In the genomic region with DNA sequence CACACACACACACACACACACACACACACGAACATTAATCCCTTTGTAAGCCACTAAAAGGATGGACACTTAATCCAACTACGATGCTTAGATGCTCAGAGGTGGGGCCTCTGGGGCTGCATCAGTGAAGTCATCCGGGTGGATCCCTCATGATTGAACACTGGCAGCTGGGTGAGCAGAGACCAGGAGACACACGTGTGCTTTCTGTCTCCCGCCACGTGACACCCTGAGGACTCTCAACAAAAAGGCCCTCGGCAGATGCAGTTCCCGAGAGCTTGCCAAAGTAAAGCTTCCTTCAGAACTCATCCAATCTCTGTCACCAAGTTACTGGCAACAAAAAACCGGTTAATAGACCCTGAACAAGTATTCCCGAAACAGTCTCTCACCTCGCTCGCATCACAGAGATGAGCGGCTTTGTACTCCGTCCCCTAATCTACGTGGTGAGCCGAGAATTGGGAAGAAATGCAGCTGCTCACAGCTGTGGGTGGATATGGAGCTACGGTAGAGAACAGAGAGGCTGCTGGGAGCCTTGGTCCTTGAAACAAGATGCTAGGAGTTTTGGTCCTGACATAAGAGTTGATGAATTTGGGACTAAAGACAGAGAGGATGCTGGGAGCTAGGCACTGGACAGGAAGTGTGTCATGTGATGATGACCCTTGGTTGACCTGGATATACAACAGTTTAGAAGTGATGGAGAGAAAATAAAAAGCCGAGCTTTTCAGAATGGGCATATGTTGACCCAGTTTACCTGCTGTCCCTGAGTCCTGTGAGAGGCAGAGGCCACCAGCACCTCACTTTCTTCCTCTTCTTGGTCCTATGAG, we compare ENCODE assay signal across 9 mouse cellular contexts. TPM values are rescaled to one million over a fixed set of nuclear protein-coding genes. Genes with fewer than 3 reads are reported as not detected.
DNase-seq lines count a peak whose midpoint lies in the region; ATAC-seq and TF ChIP-seq lines count a peak whose summit lies in the region.
"Had no signal": no experiment of that assay in that cellular context is flagged by ENCODE, and none has a peak within 500 bp of the region (broad histone marks: within the 10 kb centered on the region; RNA-seq: fewer than 3 reads in every experiment).

No protein-coding gene starts in this region.

- H3K79me2 ChIP-seq in myocyte (ENCODE audit: control insufficient read depth, insufficient read depth), result no peaks in the 10 kb centered on the region

- H3ac ChIP-seq in myocyte (ENCODE audit: control insufficient read depth, insufficient read length), result no peak overlapping the region

- no peak overlapping the region for H3K27ac ChIP-seq in liver, embryonic 11.5 days (ENCODE audit: low read depth, low read length)

- peak overlapping the region; percentile 37 for H3K4me3 ChIP-seq in myocyte
- H3K4me3 ChIP-seq in liver, embryonic 11.5 days (ENCODE audit: low read depth, low read length), result no peak overlapping the region

- no peak overlapping the region for H3K9ac ChIP-seq in liver, embryonic 11.5 days (ENCODE audit: low read depth, low read length)

- H3K9me3 ChIP-seq in liver, embryonic 11.5 days (ENCODE audit: control insufficient read depth, low read length), result no peaks in the 10 kb centered on the region

- peaks cover 10% of the 10 kb centered on the region for H3K4me1 ChIP-seq in liver, embryonic 11.5 days (replicated peaks; ENCODE audit: control insufficient read depth, insufficient read depth, low read length)

- no peaks in the 10 kb centered on the region for H3K27me3 ChIP-seq in myocyte (ENCODE audit: control insufficient read depth, insufficient read depth, insufficient read length)
- H3K27me3 ChIP-seq in liver, embryonic 11.5 days (replicated peaks; ENCODE audit: control insufficient read depth, insufficient read depth, low read length), result peaks cover 60% of the 10 kb centered on the region

- no peak for TF ChIP-seq POLR2A in myocyte (IDR thresholded peaks at IDR 0.05; ENCODE audit: insufficient read length, low read depth)

- H3K4me2 ChIP-seq in myocyte (ENCODE audit: low read depth), result peak overlapping the region; percentile 99
- H3K4me2 ChIP-seq in liver, embryonic 11.5 days, result no peak overlapping the region

- ATAC-seq in liver, embryonic 11.5 days (replicated peaks; ENCODE audit: low FRiP score), result no peak

- H3K36me3 ChIP-seq in myocyte (ENCODE audit: control insufficient read depth, insufficient read depth), result no peaks in the 10 kb centered on the region
- no peaks in the 10 kb centered on the region for H3K36me3 ChIP-seq in liver, embryonic 11.5 days (ENCODE audit: control insufficient read depth, insufficient read depth, low read length)

- intact Hi-C loops in heart, postnatal 14 days (cut with DNase I), result loop anchor here (5.0 kb wide), 1 partner anchor 38 kb away; no protein-coding TSS in a partner anchor
- intact Hi-C loops in gastrocnemius, postnatal 14 days (cut with DNase I; ENCODE audit: low total_unique reads), result no loop called here

- DNase-seq in heart, adult 11 months, result peak; percentile 98
- DNase-seq in heart, postnatal 14 days, result no peak
- peak; percentile 40 for DNase-seq in MN1 (ENCODE audit: low spot score)
- peak; percentile 27 for DNase-seq in gastrocnemius, postnatal 14 days
- DNase-seq in adrenal gland, postnatal 25 days, result no peak
- no peak for DNase-seq in urinary bladder, postnatal 25 days (ENCODE audit: low spot score)
- no peak for DNase-seq in liver, embryonic 11.5 days (ENCODE audit: low spot score)
- DNase-seq: lung, postnatal 10 days had no signal

- WGBS in liver, embryonic 11.5 days, result 61% methylated on average over 18 of the region's 18 CpGs

TF ChIP-seq in myocyte, 11 proteins besides CTCF, POLR2A, EP300 and RAD21:
- TF ChIP-seq MYOG (IDR thresholded peaks at IDR 0.05; ENCODE audit: control insufficient read depth in 1 of 3, insufficient read depth in 1 of 3, insufficient read length in 2 of 3, low read depth in 2 of 3) (peak in 1 of 3 experiments; percentile 26), TCF3 (IDR thresholded peaks at IDR 0.05; ENCODE audit: insufficient read length, low read depth) (no peak), TCF12 (IDR thresholded peaks at IDR 0.05; ENCODE audit: insufficient read depth, poor library complexity, severe bottlenecking) (no peak), REST (IDR thresholded peaks at IDR 0.05; ENCODE audit: insufficient read depth, insufficient read length) (no peak), MYOD1 (IDR thresholded peaks at IDR 0.05; ENCODE audit: control insufficient read depth in 1 of 3, insufficient read length in 2 of 3, low read depth in 2 of 3) (peak; percentile 57 to 91 (median 90)), CEBPB (IDR thresholded peaks at IDR 0.05; ENCODE audit: insufficient read depth, poor library complexity, severe bottlenecking) (no peak), SRF (IDR thresholded peaks at IDR 0.05; ENCODE audit: control insufficient read depth, insufficient read length, low read depth) (no peak), USF1 (IDR thresholded peaks at IDR 0.05; ENCODE audit: low read depth) (peak; percentile 85), MAX (IDR thresholded peaks at IDR 0.05; ENCODE audit: low read depth) (no peak), POLR2AphosphoS2 (IDR thresholded peaks at IDR 0.05; ENCODE audit: insufficient read length, low read depth) (no peak), E2F4 (IDR thresholded peaks at IDR 0.05; ENCODE audit: insufficient read depth) (no peak)

RNA-seq across cellular contexts. Expression of a gene that starts 1.5 kb away (rescaled TPM):
- total RNA-seq in heart, postnatal 14 days (2021), result 10 to 100 TPM; 14.3 to 14.7 TPM
- total RNA-seq in gastrocnemius, postnatal 14 days (2021), result 10 to 100 TPM in 1 of 2 experiments, 1 to 10 TPM in 1; 5.3 to 17.7 TPM
- polyA plus RNA-seq in myocyte (2012; fragmentation: generic; extraction: Trizol), result 54.4 TPM
- total RNA-seq in adrenal gland, postnatal 25 days (2021), result 2.4 and 3.8 TPM in 2 replicates
- 0.25 and 0.27 TPM in 2 replicates for polyA plus RNA-seq in liver, embryonic 11.5 days (2014; fragmentation: Nextera tagmentation; extraction: Ambion mirVana)

RNA-seq across cellular contexts. Expression of a gene that starts 18.0 kb away (rescaled TPM):
- 1 to 10 TPM; 3.5 to 4.0 TPM for total RNA-seq in heart, postnatal 14 days (2021)
- 1 to 10 TPM in 1 of 2 experiments, under 1 TPM in 1; 0.84 to 1.2 TPM for total RNA-seq in gastrocnemius, postnatal 14 days (2021)
- polyA plus RNA-seq in myocyte (2012; fragmentation: generic; extraction: Trizol), result 32.5 TPM
- total RNA-seq in adrenal gland, postnatal 25 days (2021), result 5.6 and 7.8 TPM in 2 replicates
- polyA plus RNA-seq in liver, embryonic 11.5 days (2014; fragmentation: Nextera tagmentation; extraction: Ambion mirVana), result 5.6 and 5.7 TPM in 2 replicates

RNA-seq across cellular contexts. Expression of a gene that starts 26.5 kb away (rescaled TPM):
- 10 to 100 TPM; 13.8 to 14.7 TPM for total RNA-seq in heart, postnatal 14 days (2021)
- total RNA-seq in gastrocnemius, postnatal 14 days (2021), result 1 to 10 TPM; 6.4 to 8.3 TPM
- polyA plus RNA-seq in myocyte (2012; fragmentation: generic; extraction: Trizol), result 30.0 TPM
- 6.2 and 7.0 TPM in 2 replicates for total RNA-seq in adrenal gland, postnatal 25 days (2021)
- 20.3 and 23.0 TPM in 2 replicates for polyA plus RNA-seq in liver, embryonic 11.5 days (2014; fragmentation: Nextera tagmentation; extraction: Ambion mirVana)

RNA-seq across cellular contexts. Expression of a gene that starts 28.2 kb away (rescaled TPM):
- not detected for total RNA-seq in heart, postnatal 14 days (2021)
- total RNA-seq in gastrocnemius, postnatal 14 days (2021), result under 1 TPM in 1 of 2 experiments, not detected in 1; 0.12 TPM
- polyA plus RNA-seq in myocyte (2012; fragmentation: generic; extraction: Trizol), result 0.32 TPM
- total RNA-seq in adrenal gland, postnatal 25 days (2021), result not detected in 2 replicates
- polyA plus RNA-seq in liver, embryonic 11.5 days (2014; fragmentation: Nextera tagmentation; extraction: Ambion mirVana), result not detected in 2 replicates

RNA-seq across cellular contexts. Expression of a gene that starts 31.9 kb away (rescaled TPM):
- total RNA-seq in heart, postnatal 14 days (2021), result not detected
- total RNA-seq in gastrocnemius, postnatal 14 days (2021), result not detected
- polyA plus RNA-seq in myocyte (2012; fragmentation: generic; extraction: Trizol), result 0.10 TPM
- total RNA-seq in adrenal gland, postnatal 25 days (2021), result not detected in 2 replicates
- 0.34 TPM in 1 of 2 replicates, not detected in the other for polyA plus RNA-seq in liver, embryonic 11.5 days (2014; fragmentation: Nextera tagmentation; extraction: Ambion mirVana)

Comparison
In these comparisons a context has a peak if more than half of its experiments do, and no peak if none do; other contexts are left out.
1. DNase-seq: peak in heart, adult 11 months (single experiment), MN1 (single experiment) and gastrocnemius, postnatal 14 days (single experiment); none in heart, postnatal 14 days (0 of 2), adrenal gland, postnatal 25 days (single experiment), urinary bladder, postnatal 25 days (single experiment) and liver, embryonic 11.5 days (single experiment).